Mouse (Mus musculus) MEL-GATA-1-ER (cell line): ENCODE measurements around the gene Chd2.

Experiments used
- DNase-seq: peaks from one replicate; pipeline ENCODE4 v3.0.0-alpha.2; 2012; ENCODE audit warnings: low read depth; ENCODE audit errors: extremely low read depth

Chd2 gene

GRCm38 (mm10) chr7:73452187-73452808 is 89.3 kb downstream of the Chd2 start:
- no peak for DNase-seq

- DNase-seq: no peak
Measured at GRCm38 (mm10) chr7:73451594-73451993, 90.0 kb downstream of the Chd2 start.

DNA sequence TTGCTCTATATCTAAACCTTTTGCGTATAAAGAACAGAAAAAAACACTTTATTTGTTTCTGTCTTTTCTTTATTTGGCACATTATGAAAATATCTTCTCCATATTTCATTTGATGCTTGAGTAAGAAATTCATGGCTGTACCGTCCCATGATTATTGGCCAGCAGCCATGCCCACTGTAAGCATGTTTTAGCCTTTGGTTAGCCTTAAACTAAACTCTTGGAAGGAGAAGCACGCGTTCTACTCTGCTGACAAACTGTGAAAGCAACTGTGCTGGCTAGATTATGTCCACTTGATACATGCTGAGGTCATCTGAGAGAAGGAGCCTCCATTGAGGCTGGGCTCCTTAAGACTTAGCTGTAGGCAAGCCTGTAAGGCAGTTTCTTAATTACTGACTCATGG is 99.4 kb downstream of the Chd2 start:
- DNase-seq: no peak

GRCm38 (mm10) chr7:73441802-73442201 is 99.8 kb downstream of the Chd2 start:
- no peak for DNase-seq

DNA sequence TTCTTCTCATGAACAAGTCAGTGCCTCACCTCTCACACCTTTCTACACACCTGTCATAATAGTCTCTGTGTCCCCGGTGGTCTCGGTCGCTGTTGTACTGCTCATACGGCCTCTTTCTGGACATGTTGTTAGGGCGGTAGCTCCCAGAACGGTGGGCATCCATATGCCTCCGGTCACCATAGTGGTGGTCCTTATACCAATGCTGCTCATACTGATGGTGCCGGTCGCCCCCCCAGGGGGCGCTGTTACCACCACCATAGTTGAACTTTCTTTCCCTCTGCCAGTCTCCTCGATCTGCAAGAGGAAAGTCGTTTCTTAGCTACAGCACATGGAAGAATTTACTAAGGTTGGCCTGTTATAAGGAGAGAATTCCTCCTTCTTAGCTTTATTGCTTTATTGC is 105.9 kb downstream of the Chd2 start:
- no peak for DNase-seq

DNA sequence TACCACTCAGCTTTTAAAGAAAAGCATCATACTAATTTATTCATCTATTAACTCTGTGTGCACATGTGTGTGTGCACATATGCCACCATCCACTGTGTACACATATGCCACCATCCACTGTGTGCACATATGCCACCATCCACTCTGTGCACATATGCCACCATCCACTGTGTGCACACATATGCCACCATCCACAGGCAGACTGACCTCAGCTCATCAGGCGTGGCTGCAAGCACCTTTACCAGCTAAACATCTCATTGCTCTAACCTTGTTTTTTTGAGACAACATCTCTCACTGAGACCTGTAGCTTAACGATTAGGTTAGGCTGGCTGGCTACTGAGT is 107.3 kb downstream of the Chd2 start:
- no peak for DNase-seq

GRCm38 (mm10) chr7:73433637-73434335 is 107.8 kb downstream of the Chd2 start:
- DNase-seq: no peak

DNA sequence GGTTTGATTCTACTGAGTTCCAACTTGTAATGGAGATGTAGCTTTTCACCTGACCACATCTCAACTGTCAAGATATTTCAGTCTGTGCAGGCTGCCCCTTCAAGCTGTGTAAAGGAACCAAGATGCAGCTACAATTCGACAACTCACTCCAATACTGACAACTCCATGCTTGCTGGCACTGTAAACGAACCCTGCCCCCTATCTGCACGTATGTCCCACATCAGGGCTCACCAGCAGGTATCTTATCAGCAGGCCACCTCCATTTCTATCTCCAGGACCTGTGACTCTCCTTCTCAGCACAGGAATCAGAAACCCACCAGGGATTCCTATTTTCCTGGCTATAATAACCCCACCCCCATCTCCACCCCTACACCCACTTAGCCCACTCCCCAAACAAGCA is 113.1 kb downstream of the Chd2 start:
- no peak for DNase-seq

GRCm38 (mm10) chr7:73427794-73428193 is 113.8 kb downstream of the Chd2 start:
- DNase-seq: no peak

- no peak for DNase-seq
Measured at GRCm38 (mm10) chr7:73426752-73427386, 114.8 kb downstream of the Chd2 start.

DNA sequence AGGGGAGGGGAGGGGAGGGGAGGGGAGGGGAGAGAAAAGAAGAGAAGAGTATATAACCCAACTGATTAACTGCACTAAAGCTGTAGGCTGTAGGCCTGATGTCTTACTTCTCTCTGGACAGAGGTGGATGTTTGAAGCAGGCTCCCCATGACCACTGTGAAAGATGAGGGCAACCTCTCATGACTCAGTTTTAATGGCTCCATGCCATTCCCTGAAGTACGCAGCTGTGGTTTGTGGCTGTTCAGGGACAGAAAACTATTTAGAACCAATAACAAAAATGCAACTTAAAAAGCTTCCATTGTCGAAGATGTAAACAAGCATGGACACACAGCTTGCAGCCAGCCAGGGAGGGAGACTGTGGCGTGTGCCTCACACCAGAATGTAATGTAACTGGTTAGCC is 115.4 kb downstream of the Chd2 start:
- no peak for DNase-seq

- no peak for DNase-seq
Measured at GRCm38 (mm10) chr7:73425451-73425850, 116.2 kb downstream of the Chd2 start.

DNA sequence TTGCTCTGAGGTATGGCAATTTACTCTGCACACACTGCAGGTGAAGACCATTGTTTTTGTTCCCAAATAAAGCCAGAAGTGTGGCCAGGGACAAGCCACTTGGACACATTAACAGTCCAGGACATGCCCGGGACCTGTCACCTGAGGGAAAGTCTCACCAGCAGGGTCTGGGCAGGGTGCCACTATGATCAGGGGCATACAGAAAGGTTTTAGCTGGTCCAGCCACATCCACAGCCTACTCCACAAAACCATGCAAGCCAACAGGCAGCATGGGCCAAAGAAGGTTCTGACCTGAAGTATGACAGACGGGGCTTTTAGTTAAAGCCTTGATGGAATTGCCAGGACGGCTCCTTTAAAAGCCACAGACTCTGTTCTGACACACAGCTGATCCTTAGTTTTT is 116.9 kb downstream of the Chd2 start:
- DNase-seq: no peak

GRCm38 (mm10) chr7:73424243-73424642 is 117.4 kb downstream of the Chd2 start:
- no peak for DNase-seq

DNA sequence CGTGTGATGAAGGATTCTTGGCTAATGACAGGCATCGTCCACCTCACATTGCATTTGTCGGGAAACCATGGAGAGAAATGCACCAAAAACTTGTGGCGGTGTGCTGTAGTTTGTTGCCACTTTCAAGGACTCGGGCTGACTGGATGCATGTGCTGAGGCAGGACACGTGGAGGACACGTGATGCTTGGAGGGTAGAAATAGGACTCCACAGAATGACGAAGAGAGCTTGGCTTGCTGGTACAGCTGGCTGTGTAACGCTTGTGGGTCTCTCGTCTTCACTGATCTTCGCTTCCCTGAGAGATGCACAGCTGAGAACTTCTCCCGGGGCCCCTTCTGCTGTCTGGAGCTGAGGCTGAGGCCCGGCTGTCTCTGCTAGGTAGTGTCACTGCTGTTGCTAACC is 118.4 kb downstream of the Chd2 start:
- DNase-seq: no peak

DNA sequence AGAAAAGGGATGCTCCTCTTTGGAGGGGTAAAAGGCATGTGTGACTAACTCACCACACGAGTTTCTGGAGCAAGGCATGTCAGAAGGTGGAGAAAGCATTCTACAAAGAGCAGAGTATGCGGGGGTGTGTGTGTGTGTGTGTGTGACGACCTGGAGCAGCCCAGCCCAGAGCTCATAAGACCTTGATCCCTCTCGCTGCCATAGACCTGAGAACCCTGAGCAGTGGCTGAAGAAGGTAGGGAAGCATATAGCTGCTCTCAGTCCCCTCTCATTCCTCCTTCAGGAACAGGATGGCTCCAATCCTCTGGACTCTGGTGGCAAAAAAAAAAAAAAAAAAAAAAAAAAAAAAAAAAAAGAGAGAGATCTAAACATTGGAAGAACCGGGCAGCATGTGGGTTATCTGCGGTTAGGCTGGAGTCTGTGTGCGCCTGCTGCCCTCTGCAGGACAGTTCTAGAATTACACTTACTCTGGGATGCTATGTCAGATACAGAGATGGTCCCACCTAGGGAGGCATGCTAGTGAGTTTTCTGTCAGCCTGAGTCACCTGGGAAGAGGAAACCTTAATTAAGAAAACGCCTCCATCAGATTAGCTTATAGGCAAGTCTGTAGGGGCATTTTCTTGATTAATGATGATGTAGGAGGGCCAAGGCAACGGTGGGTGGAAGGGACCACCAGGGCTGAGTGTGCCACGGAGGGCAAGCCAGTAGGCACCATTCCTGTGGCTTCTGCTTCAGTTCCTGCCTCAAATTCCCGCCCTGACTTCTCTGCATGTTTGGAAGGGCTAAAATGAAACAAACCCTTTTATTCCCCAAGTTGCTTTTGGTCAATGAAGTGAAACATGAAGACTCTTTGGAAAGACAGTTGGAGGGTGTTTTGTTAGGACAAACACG is 119.2 kb downstream of the Chd2 start:
- peak; percentile 33 for DNase-seq

DNA sequence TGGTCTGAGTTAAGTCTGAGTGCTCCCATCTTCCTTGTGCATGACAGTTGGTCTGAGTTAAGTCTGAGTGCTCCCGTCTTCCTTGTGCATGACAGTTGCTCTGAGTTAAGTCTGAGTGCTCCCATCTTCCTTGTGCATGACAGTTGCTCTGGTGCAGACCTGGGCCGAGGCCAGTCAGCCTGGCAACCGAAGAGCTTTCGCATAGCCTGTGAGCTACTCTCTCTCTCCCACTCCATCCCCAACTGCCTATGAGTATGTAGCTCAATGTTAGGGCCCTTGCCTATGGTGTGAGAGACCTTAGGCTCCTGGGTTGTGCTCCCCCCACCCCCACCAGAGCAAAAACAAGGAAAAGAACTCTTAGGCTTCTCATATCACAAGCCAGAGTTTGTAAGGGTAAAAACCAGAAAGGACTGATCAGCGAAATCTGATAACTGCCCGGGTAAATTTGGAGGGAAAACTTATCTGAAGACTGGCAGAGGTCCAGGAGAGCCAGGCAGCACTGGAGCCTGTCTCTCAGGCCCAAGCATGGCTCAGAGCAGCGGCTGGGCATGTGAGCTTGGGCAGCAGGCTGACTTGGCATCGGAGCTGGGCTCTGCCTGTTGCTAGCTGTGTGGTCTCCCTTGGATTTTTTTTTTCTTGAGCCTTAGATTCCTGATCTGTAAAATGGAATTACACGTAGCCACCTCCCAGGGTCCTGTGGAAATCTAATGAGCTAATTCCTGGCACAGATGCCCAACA is 120.2 kb downstream of the Chd2 start:
- DNase-seq: no peak

GRCm38 (mm10) chr7:73420827-73421226 is 120.8 kb downstream of the Chd2 start:
- no peak for DNase-seq

DNA sequence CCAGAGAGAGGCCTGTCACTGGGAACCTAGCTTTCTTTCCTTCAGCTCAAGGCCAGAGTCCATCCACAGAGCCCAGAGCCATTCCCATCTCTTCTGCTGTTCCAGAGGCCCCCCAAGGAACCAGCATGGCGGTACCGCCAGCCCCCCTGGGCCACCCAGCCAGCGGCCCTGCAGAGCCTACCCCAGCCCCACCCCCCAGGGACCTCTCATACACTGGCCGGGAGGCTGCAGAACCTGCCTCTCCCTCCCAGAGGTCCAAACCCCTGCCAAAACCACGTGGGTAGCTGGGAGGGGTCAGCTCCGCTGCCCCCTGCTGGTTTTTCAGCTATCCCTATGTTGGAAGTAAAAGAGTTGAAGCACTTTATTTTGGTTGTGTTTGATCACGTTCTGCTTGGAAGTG is 122.3 kb downstream of the Chd2 start:
- no peak for DNase-seq

GRCm38 (mm10) chr7:73414192-73414591 is 127.4 kb downstream of the Chd2 start:
- no peak for DNase-seq

DNA sequence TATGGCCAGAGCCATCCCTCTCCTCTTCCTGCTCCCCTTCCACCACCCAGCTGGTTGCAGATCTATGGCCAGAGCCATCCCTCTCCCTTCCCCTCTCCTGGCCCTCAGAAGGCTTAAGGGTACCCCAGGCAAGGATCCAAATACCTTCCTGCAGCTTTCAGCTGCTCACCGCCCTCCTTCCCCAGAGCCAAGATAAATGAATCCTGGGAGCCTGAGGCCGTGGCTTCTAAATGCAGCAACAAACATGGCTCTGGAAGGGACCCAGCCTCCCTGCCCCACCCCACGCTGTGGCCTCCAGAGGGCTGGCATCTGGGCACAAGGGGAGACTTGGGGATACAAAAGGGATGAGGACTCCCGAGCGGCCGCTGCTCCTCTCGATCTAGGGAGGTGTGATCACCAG is 129.2 kb downstream of the Chd2 start:
- DNase-seq: no peak
